Mouse (Mus musculus): Measurements from ENCODE around the gene Plpp6. TPM values are rescaled to one million over a fixed set of nuclear protein-coding genes. Genes with fewer than 3 reads are reported as not detected.

The Plpp6 gene
- polyA plus RNA-seq, 2 experiments, result 5.8 to 9.6 TPM

- ATAC-seq (ENCODE audit: low FRiP score, low read depth) (no peak), DNase-seq (ENCODE audit: low spot score) (no peak)
- Histone ChIP-seq H3K4me1 (ENCODE audit: control insufficient read depth, insufficient read depth, low read length) (no peaks in the 10 kb centered on the region), H3K9ac (ENCODE audit: low read depth, low read length, severe bottlenecking) (no peak overlapping the region), H3K27ac (replicated peaks; ENCODE audit: low read depth, low read length) (no peak overlapping the region), H3K27me3 (ENCODE audit: control insufficient read depth, insufficient read depth, low read length) (no peaks in the 10 kb centered on the region), H3K4me2 (replicated peaks; ENCODE audit: low read depth, low read length, severe bottlenecking) (no peak overlapping the region), H3K36me3 (ENCODE audit: control insufficient read depth, insufficient read depth, low read length) (no peaks in the 10 kb centered on the region), H3K9me3 (ENCODE audit: control insufficient read depth, low read length) (no peaks in the 10 kb centered on the region), H3K4me3 (replicated peaks; ENCODE audit: low read length) (no peak overlapping the region)
- TF ChIP-seq POLR2A (IDR thresholded peaks at IDR 0.05; ENCODE audit: borderline replicate concordance, extremely low read depth, insufficient read depth, insufficient read length), result no peak
- WGBS, result 93% methylated on average over 5 of the region's 5 CpGs
Measured at GRCm38 (mm10) chr19:28926366-28926765, 37.4 kb upstream of the Plpp6 start.

- H3K4me1 ChIP-seq (ENCODE audit: control insufficient read depth, insufficient read depth, low read length), result no peaks in the 10 kb centered on the region
- no peaks in the 10 kb centered on the region for H3K9me3 ChIP-seq (ENCODE audit: control insufficient read depth, low read length)
- no peaks in the 10 kb centered on the region for H3K27me3 ChIP-seq (ENCODE audit: control insufficient read depth, insufficient read depth, low read length)
- no peak overlapping the region for H3K4me2 ChIP-seq (replicated peaks; ENCODE audit: low read depth, low read length, severe bottlenecking)
- 66% methylated on average over 4 of the region's 4 CpGs for WGBS
- no peaks in the 10 kb centered on the region for H3K36me3 ChIP-seq (ENCODE audit: control insufficient read depth, insufficient read depth, low read length)
- H3K27ac ChIP-seq (replicated peaks; ENCODE audit: low read depth, low read length), result no peak overlapping the region
- H3K4me3 ChIP-seq (replicated peaks; ENCODE audit: low read length), result no peak overlapping the region
- DNase-seq (ENCODE audit: low spot score) (no peak), ATAC-seq (ENCODE audit: low FRiP score, low read depth) (no peak)
- no peak for TF ChIP-seq POLR2A (IDR thresholded peaks at IDR 0.05; ENCODE audit: borderline replicate concordance, extremely low read depth, insufficient read depth, insufficient read length)
- no peak overlapping the region for H3K9ac ChIP-seq (ENCODE audit: low read depth, low read length, severe bottlenecking)
Measured at GRCm38 (mm10) chr19:28927396-28927795, 36.4 kb upstream of the Plpp6 start.

GRCm38 (mm10) chr19:28929034-28929433 lies 34.7 kb upstream of the Plpp6 start:
- no peak for TF ChIP-seq POLR2A (IDR thresholded peaks at IDR 0.05; ENCODE audit: borderline replicate concordance, extremely low read depth, insufficient read depth, insufficient read length)
- no peaks in the 10 kb centered on the region for H3K27me3 ChIP-seq (ENCODE audit: control insufficient read depth, insufficient read depth, low read length)
- ATAC-seq (ENCODE audit: low FRiP score, low read depth) (no peak), DNase-seq (ENCODE audit: low spot score) (no peak)
- H3K9me3 ChIP-seq (ENCODE audit: control insufficient read depth, low read length), result no peaks in the 10 kb centered on the region
- no peaks in the 10 kb centered on the region for H3K4me1 ChIP-seq (ENCODE audit: control insufficient read depth, insufficient read depth, low read length)
- H3K4me3 ChIP-seq (replicated peaks; ENCODE audit: low read length), result no peak overlapping the region
- no peak overlapping the region for H3K9ac ChIP-seq (ENCODE audit: low read depth, low read length, severe bottlenecking)
- H3K4me2 ChIP-seq (replicated peaks; ENCODE audit: low read depth, low read length, severe bottlenecking), result no peak overlapping the region
- H3K27ac ChIP-seq (replicated peaks; ENCODE audit: low read depth, low read length), result no peak overlapping the region
- no peaks in the 10 kb centered on the region for H3K36me3 ChIP-seq (ENCODE audit: control insufficient read depth, insufficient read depth, low read length)

GRCm38 (mm10) chr19:28934897-28935296 lies 28.9 kb upstream of the Plpp6 start:
- no peaks in the 10 kb centered on the region for H3K4me1 ChIP-seq (ENCODE audit: control insufficient read depth, insufficient read depth, low read length)
- no peak for TF ChIP-seq POLR2A (IDR thresholded peaks at IDR 0.05; ENCODE audit: borderline replicate concordance, extremely low read depth, insufficient read depth, insufficient read length)
- H3K9ac ChIP-seq (ENCODE audit: low read depth, low read length, severe bottlenecking), result no peak overlapping the region

GRCm38 (mm10) chr19:28940135-28940874 lies 23.4 kb upstream of the Plpp6 start:
- Histone ChIP-seq H3K27ac (replicated peaks; ENCODE audit: low read depth, low read length) (no peak overlapping the region), H3K27me3 (ENCODE audit: control insufficient read depth, insufficient read depth, low read length) (no peaks in the 10 kb centered on the region), H3K36me3 (ENCODE audit: control insufficient read depth, insufficient read depth, low read length) (no peaks in the 10 kb centered on the region), H3K9ac (ENCODE audit: low read depth, low read length, severe bottlenecking) (no peak overlapping the region), H3K4me3 (replicated peaks; ENCODE audit: low read length) (no peak overlapping the region), H3K4me2 (replicated peaks; ENCODE audit: low read depth, low read length, severe bottlenecking) (no peak overlapping the region), H3K9me3 (ENCODE audit: control insufficient read depth, low read length) (no peaks in the 10 kb centered on the region), H3K4me1 (ENCODE audit: control insufficient read depth, insufficient read depth, low read length) (no peaks in the 10 kb centered on the region)
- no peak for TF ChIP-seq POLR2A (IDR thresholded peaks at IDR 0.05; ENCODE audit: borderline replicate concordance, extremely low read depth, insufficient read depth, insufficient read length)
- WGBS, result 56% methylated on average over 9 of the region's 9 CpGs
- DNase-seq (ENCODE audit: low spot score) (no peak), ATAC-seq (ENCODE audit: low FRiP score, low read depth) (no peak)

More at GRCm38 (mm10) chr19:28934897-28935296, 28.9 kb upstream of the Plpp6 start:
- Histone ChIP-seq H3K4me3 (replicated peaks; ENCODE audit: low read length) (no peak overlapping the region), H3K27ac (replicated peaks; ENCODE audit: low read depth, low read length) (no peak overlapping the region), H3K36me3 (ENCODE audit: control insufficient read depth, insufficient read depth, low read length) (no peaks in the 10 kb centered on the region), H3K9me3 (ENCODE audit: control insufficient read depth, low read length) (no peaks in the 10 kb centered on the region), H3K4me2 (replicated peaks; ENCODE audit: low read depth, low read length, severe bottlenecking) (no peak overlapping the region), H3K27me3 (ENCODE audit: control insufficient read depth, insufficient read depth, low read length) (no peaks in the 10 kb centered on the region)
- ATAC-seq (ENCODE audit: low FRiP score, low read depth) (no peak), DNase-seq (ENCODE audit: low spot score) (no peak)
- 85% methylated on average over 3 of the region's 3 CpGs for WGBS

Measured in limb, embryonic 14.5 days (tissue).